ENCODE assay signal across 7 mouse cellular contexts in the genomic region with DNA sequence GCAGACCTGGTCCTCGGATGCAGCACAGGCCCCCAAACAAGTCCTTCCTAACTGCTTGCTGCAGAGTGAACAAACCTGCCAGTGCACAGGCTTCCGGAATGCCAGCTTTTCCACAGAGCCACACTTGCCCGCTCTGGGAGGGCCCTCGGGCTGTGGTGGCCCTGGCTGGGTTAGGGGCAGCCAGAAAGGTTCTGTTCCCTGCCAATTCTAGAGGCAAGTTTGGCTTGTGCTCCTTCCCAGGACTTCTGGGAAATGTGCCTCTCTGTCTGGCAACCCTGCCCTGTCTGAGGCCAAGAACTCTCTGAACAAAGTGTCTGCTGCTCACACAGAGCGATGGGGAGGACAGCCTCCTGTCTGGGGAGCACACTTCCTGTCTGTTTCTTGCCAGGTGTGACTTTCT.
DNase-seq lines count a peak whose midpoint lies in the region; ATAC-seq lines count a peak whose summit lies in the region.

No protein-coding gene starts in this region.

- no peak for ATAC-seq in megakaryocyte-erythroid progenitor cell, adult 5-6 weeks (replicated peaks; ENCODE audit: low FRiP score, low TSS enrichment, poor library complexity, severe bottlenecking)

- DNase-seq in layer of hippocampus, adult 11-12 months (ENCODE audit: low spot score): peak; percentile 32
- DNase-seq in layer of hippocampus, adult 9-10 months (ENCODE audit: low spot score): no peak
- peak; percentile 24 to 43 for DNase-seq in frontal cortex, postnatal 36 days (ENCODE audit: low spot score in 2 of 2)
- DNase-seq in layer of hippocampus, postnatal 36 days: peak; percentile 55 to 56
- peak; percentile 13 to 17 for DNase-seq in thymus, postnatal 10 days (ENCODE audit: low spot score in 2 of 2)
- no peak for DNase-seq in spleen, postnatal 4 days (ENCODE audit: low spot score in 2 of 2)

Comparison
In these comparisons a context has a peak if more than half of its experiments do, and no peak if none do; other contexts are left out.
1. DNase-seq: peak in layer of hippocampus, adult 11-12 months (single experiment), frontal cortex, postnatal 36 days (2 of 2), layer of hippocampus, postnatal 36 days (2 of 2) and thymus, postnatal 10 days (2 of 2); none in layer of hippocampus, adult 9-10 months (single experiment) and spleen, postnatal 4 days (0 of 2).